Mouse (Mus musculus) MEL (cell line): ENCODE measurements around the gene Pip5k1c. TPM values are rescaled to one million over a fixed set of nuclear protein-coding genes. Genes with fewer than 3 reads are reported as not detected.
A peak's percentile ranks its signal among the peaks of the same experiment; 100 is the strongest.

Experiments
- DNase-seq: peaks from one replicate; pipeline ENCODE4 v3.0.0; 2011; ENCODE audit warnings: low read depth, low spot score
- H3K27ac ChIP-seq: 2 replicates; pipeline ENCODE4 v1.5.1; 2012; ENCODE audit warnings: low read depth, mild to moderate bottlenecking, control low read depth, low read length, moderate library complexity; ENCODE audit not compliant: control insufficient read depth
- H3K27me3 ChIP-seq, 2 experiments: fragments of 150-350 bp in 1 of 2; sonication (generic) in 1 of 2; 2 replicates each; pipeline ENCODE4 v1.6.1; 2012; ENCODE audit warnings: low read length in 2 of 2, mild to moderate bottlenecking in 2 of 2, improper control_type of control experiment in 1 of 2, moderate library complexity in 1 of 2; ENCODE audit not compliant: insufficient read depth in 2 of 2, control insufficient read depth in 1 of 2
- H3K36me3 ChIP-seq, 2 experiments: 2 replicates each; pipeline ENCODE4 v1.6.1; 2012 to 2014; ENCODE audit warnings: low read length in 2 of 2, improper control_type of control experiment in 1 of 2, inconsistent platforms in 1 of 2, mild to moderate bottlenecking in 1 of 2; ENCODE audit not compliant: insufficient read depth in 2 of 2, control insufficient read depth in 1 of 2
- H3K4me1 ChIP-seq, 2 experiments: fragments of 150-350 bp in 1 of 2; sonication (generic) in 1 of 2; 2 replicates each; pipeline ENCODE4 v1.6.1; 2012; ENCODE audit warnings: low read length in 2 of 2, improper control_type of control experiment in 1 of 2, mild to moderate bottlenecking in 1 of 2; ENCODE audit not compliant: insufficient read depth in 2 of 2, control insufficient read depth in 1 of 2
- H3K4me3 ChIP-seq, 2 experiments: fragments of 150-350 bp in 1 of 2; sonication (generic) in 1 of 2; 2 replicates each; pipeline ENCODE4 v1.5.1; 2012; ENCODE audit warnings: low read depth in 2 of 2, low read length in 2 of 2, mild to moderate bottlenecking in 2 of 2, moderate library complexity in 2 of 2, control low read depth in 1 of 2, improper control_type of control experiment in 1 of 2; ENCODE audit not compliant: control insufficient read depth in 1 of 2, insufficient read depth in 1 of 2
- H3K79me2 ChIP-seq: 2 replicates; pipeline ENCODE4 v1.6.1; 2012; ENCODE audit warnings: mild to moderate bottlenecking, low read length, moderate library complexity; ENCODE audit not compliant: control insufficient read depth, poor library complexity, insufficient read depth
- H3K9ac ChIP-seq: 2 replicates; pipeline ENCODE4 v1.6.1; 2012; ENCODE audit warnings: low read depth, mild to moderate bottlenecking, control low read depth, low read length, moderate library complexity; ENCODE audit not compliant: control insufficient read depth, poor library complexity, severe bottlenecking
- H3K9me3 ChIP-seq: fragments of 150-350 bp; sonication (generic); replicated peaks from 2 replicates; pipeline ENCODE4 v1.6.1; 2012; ENCODE audit warnings: mild to moderate bottlenecking, low read length, improper control_type of control experiment, moderate library complexity; ENCODE audit not compliant: insufficient read depth
- BHLHE40 ChIP-seq: IDR thresholded peaks from 2 replicates; pipeline ENCODE4 v1.6.1; 2012; ENCODE audit warnings: low read depth, mild to moderate bottlenecking, inconsistent platforms, low read length, improper control_type of control experiment, borderline replicate concordance
- CHD1 ChIP-seq: IDR thresholded peaks from 2 replicates; pipeline ENCODE4 v1.6.1; 2012; ENCODE audit warnings: low read depth, mild to moderate bottlenecking, inconsistent platforms, low read length, improper control_type of control experiment
- CHD2 ChIP-seq: IDR thresholded peaks from 2 replicates; pipeline ENCODE4 v1.6.1; 2011; ENCODE audit warnings: low read length, improper control_type of control experiment
- E2F4 ChIP-seq: IDR thresholded peaks from 2 replicates; pipeline ENCODE4 v1.6.1; 2011; ENCODE audit warnings: low read depth, low read length, improper control_type of control experiment, borderline replicate concordance
- GABPA ChIP-seq: IDR thresholded peaks from 2 replicates; pipeline ENCODE4 v1.6.1; 2012; ENCODE audit warnings: low read depth, mild to moderate bottlenecking, inconsistent platforms, low read length, improper control_type of control experiment, moderate library complexity
- GATA1 ChIP-seq: IDR thresholded peaks from 2 replicates; pipeline ENCODE4 v1.6.1; 2011; ENCODE audit warnings: low read depth, low read length, improper control_type of control experiment
- HCFC1 ChIP-seq: IDR thresholded peaks from 2 replicates; pipeline ENCODE4 v1.6.1; 2012; ENCODE audit warnings: low read depth, mild to moderate bottlenecking, inconsistent platforms, low read length, improper control_type of control experiment, moderate library complexity
- MAFK ChIP-seq: IDR thresholded peaks from 2 replicates; pipeline ENCODE4 v1.6.1; 2011; ENCODE audit warnings: low read depth, mild to moderate bottlenecking, low read length, improper control_type of control experiment, borderline replicate concordance
- NRF1 ChIP-seq: IDR thresholded peaks from 2 replicates; pipeline ENCODE4 v1.6.1; 2014; ENCODE audit warnings: low read depth, mild to moderate bottlenecking, inconsistent platforms, low read length, improper control_type of control experiment, moderate library complexity; ENCODE audit not compliant: poor library complexity, insufficient read depth, severe bottlenecking
- POLR2AphosphoS2 ChIP-seq: IDR thresholded peaks from 2 replicates; pipeline ENCODE4 v1.6.1; 2011; ENCODE audit warnings: low read length, improper control_type of control experiment
- SMC3 ChIP-seq: IDR thresholded peaks from 2 replicates; pipeline ENCODE4 v1.6.1; 2011; ENCODE audit warnings: low read depth, low read length, improper control_type of control experiment
- TBP ChIP-seq: IDR thresholded peaks from 2 replicates; pipeline ENCODE4 v1.8.0; 2011; ENCODE audit warnings: low read depth, low read length, improper control_type of control experiment
- USF1 ChIP-seq: IDR thresholded peaks from 2 replicates; pipeline ENCODE4 v1.6.1; 2014; ENCODE audit warnings: low read depth, mild to moderate bottlenecking, inconsistent platforms, low read length, improper control_type of control experiment, moderate library complexity
- USF2 ChIP-seq, 2 experiments: IDR thresholded peaks; 2 replicates each; pipeline ENCODE4 v1.6.1; 2011 to 2012; ENCODE audit warnings: improper control_type of control experiment in 2 of 2, low read length in 2 of 2, borderline replicate concordance in 1 of 2, inconsistent platforms in 1 of 2, low read depth in 1 of 2, mild to moderate bottlenecking in 1 of 2; ENCODE audit not compliant: insufficient read depth in 1 of 2
- ZKSCAN1 ChIP-seq: IDR thresholded peaks from 2 replicates; pipeline ENCODE4 v1.6.1; 2012; ENCODE audit warnings: low read depth, mild to moderate bottlenecking, inconsistent platforms, low read length, improper control_type of control experiment, moderate library complexity
- ZNF384 ChIP-seq: IDR thresholded peaks from 2 replicates; pipeline ENCODE4 v1.6.1; 2012; ENCODE audit warnings: low read depth, mild to moderate bottlenecking, inconsistent platforms, low read length, improper control_type of control experiment
- polyA plus RNA-seq, 2 experiments: library from polyadenylated mRNA; stranded (reverse) in 1 of 2; unstranded in 1 of 2; fragments of >175 nt in 1 of 2; fragments of >200 nt in 1 of 2; gene quantifications; 2 replicates each; pipeline versions ENCODE4 v1.2.1 to v1.2.4; 2012; ENCODE audit warnings: low replicate concordance in 2 of 2, low read depth in 1 of 2; ENCODE audit not compliant: insufficient read length in 2 of 2, insufficient read depth in 1 of 2, missing spikeins in 1 of 2
- total RNA-seq: library from RNA; depleted of rRNA; stranded (reverse); fragments of 300-350 nt; gene quantifications from 2 replicates; pipeline ENCODE4 v1.2.3, GENCODE M21; 2012

Gene Pip5k1c
- total and polyA plus RNA-seq, 3 experiments: 14.4 to 40.5 TPM; not detected in 1

DNA sequence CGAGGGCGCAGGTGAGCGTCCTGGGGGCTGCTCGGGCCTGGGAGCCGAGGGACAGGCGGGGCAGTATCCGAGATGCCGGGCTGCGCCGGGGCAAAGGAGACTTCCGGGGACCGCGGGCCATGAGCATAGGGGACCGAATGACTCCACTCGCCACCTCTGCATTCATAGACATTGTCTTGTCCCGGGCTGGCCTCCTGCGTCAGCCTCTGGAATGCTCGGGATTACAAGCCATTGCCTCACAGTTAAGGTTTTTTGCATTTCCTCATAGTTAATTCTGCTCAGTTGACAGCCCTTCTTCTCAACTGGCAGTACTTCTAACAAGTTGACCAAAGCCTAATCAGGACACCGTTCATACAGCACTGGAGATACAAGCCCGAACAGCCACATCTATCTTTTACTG lies 28.7 kb downstream of the Pip5k1c start:
- H3K79me2 ChIP-seq: peaks cover 20% of the 10 kb centered on the region
- H3K36me3 ChIP-seq: peaks cover 2 to 6% of the 10 kb centered on the region in 2 experiments; a peak in 2 of 4 replicates
- H3K4me1 ChIP-seq: peaks cover 0 to 12% of the 10 kb centered on the region in 2 experiments; a peak in 3 of 4 replicates
- peak overlapping the region; percentile 46 for H3K27ac ChIP-seq
- TF ChIP-seq ZNF384 (no peak), SMC3 (no peak), USF1 (no peak), GATA1 (no peak), GABPA (no peak), USF2 (IDR thresholded peaks at IDR 0.05; ENCODE audit: borderline replicate concordance in 1 of 2, insufficient read depth in 1 of 2, low read depth in 1 of 2, low read length in 2 of 2) (no peak), E2F4 (no peak), NRF1 (no peak), BHLHE40 (no peak), ZKSCAN1 (no peak), CHD2 (no peak), HCFC1 (no peak), TBP (no peak), MAFK (no peak), POLR2AphosphoS2 (no peak)
- TF ChIP-seq, all 39 proteins: peak for 0
- no peaks in the 10 kb centered on the region for H3K27me3 ChIP-seq
- peak overlapping the region; percentile 93 for H3K9ac ChIP-seq
- no peaks in the 10 kb centered on the region for H3K9me3 ChIP-seq
- H3K4me3 ChIP-seq: peak overlapping the region; percentile 54 to 86
- no peak for DNase-seq

DNA sequence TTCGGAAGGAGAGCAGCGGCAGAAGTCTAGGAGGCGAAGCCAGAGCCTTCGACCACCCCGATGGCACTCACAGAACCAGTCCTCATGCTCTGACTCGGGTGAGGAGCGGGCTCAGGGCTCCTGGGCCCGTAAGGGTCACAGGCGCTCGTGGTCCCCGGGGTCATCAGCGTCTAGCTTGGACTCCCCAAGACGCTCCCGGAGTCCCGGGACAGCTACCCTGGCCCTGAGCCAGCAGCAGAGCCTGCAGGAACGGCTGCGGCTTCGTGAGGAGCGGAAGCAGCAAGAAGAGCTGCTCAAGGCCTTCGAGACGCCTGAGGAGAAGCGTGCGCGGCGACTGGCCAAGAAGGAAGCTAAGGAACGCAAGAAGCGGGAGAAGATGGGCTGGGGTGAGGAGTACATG lies 29.7 kb downstream of the Pip5k1c start:
- Histone ChIP-seq H3K9ac (peak overlapping the region; percentile 93), H3K27ac (no peak overlapping the region), H3K4me1 (peaks cover 0 to 12% of the 10 kb centered on the region in 2 experiments; a peak in 3 of 4 replicates), H3K36me3 (peaks cover 2 to 6% of the 10 kb centered on the region in 2 experiments; a peak in 2 of 4 replicates), H3K79me2 (peaks cover 20% of the 10 kb centered on the region), H3K4me3 (no peak overlapping the region), H3K9me3 (no peaks in the 10 kb centered on the region), H3K27me3 (no peaks in the 10 kb centered on the region)
- no peak for TF ChIP-seq CHD1
- no peak for DNase-seq
